Mouse (Mus musculus) ES-CJ7 (cell line): ENCODE measurements around the gene Prkca.

Source experiments
- DNase-seq: peaks from one replicate; pipeline ENCODE4 v3.0.0; 2011; ENCODE audit warnings: low read depth, low spot score

The Prkca gene

GRCm38 (mm10) chr11:108210749-108211148 is 133.0 kb downstream of the Prkca start:
- no peak for DNase-seq

- no peak for DNase-seq
These were observed 137.1 kb downstream of the Prkca start for GRCm38 (mm10) chr11:108206602-108207001.

- no peak for DNase-seq
These were observed 138.9 kb downstream of the Prkca start for GRCm38 (mm10) chr11:108204895-108205248.

- DNase-seq: no peak
These were observed 139.4 kb downstream of the Prkca start for GRCm38 (mm10) chr11:108204202-108204894.

GRCm38 (mm10) chr11:108202835-108203234 is 140.9 kb downstream of the Prkca start:
- no peak for DNase-seq

- DNase-seq: no peak
These were observed 142.8 kb downstream of the Prkca start for GRCm38 (mm10) chr11:108200679-108201586.

- no peak for DNase-seq
These were observed 144.2 kb downstream of the Prkca start for GRCm38 (mm10) chr11:108199429-108199985.

- DNase-seq: no peak
These were observed 145.1 kb downstream of the Prkca start for GRCm38 (mm10) chr11:108198592-108198991.

GRCm38 (mm10) chr11:108197427-108198218 is 146.1 kb downstream of the Prkca start:
- DNase-seq: no peak

GRCm38 (mm10) chr11:108196796-108197195 is 146.9 kb downstream of the Prkca start:
- DNase-seq: no peak

- DNase-seq: no peak
These were observed 153.4 kb downstream of the Prkca start for GRCm38 (mm10) chr11:108190298-108190697.

GRCm38 (mm10) chr11:108189362-108189761 is 154.4 kb downstream of the Prkca start:
- DNase-seq: no peak

GRCm38 (mm10) chr11:108182421-108182820 is 161.3 kb downstream of the Prkca start:
- no peak for DNase-seq

- DNase-seq: no peak
These were observed 162.6 kb downstream of the Prkca start for GRCm38 (mm10) chr11:108181012-108181713.

- DNase-seq: no peak
These were observed 164.9 kb downstream of the Prkca start for GRCm38 (mm10) chr11:108178802-108179201.

GRCm38 (mm10) chr11:108178258-108178657 is 165.5 kb downstream of the Prkca start:
- DNase-seq: no peak

- DNase-seq: no peak
These were observed 167.0 kb downstream of the Prkca start for GRCm38 (mm10) chr11:108176715-108177114.

- no peak for DNase-seq
These were observed 171.8 kb downstream of the Prkca start for GRCm38 (mm10) chr11:108171917-108172316.

- no peak for DNase-seq
These were observed 172.5 kb downstream of the Prkca start for GRCm38 (mm10) chr11:108171260-108171659.

GRCm38 (mm10) chr11:108170107-108170506 is 173.6 kb downstream of the Prkca start:
- no peak for DNase-seq

- no peak for DNase-seq
These were observed 178.0 kb downstream of the Prkca start for GRCm38 (mm10) chr11:108165725-108166124.
